Mouse (Mus musculus) spleen, adult 2 months (tissue): ENCODE measurements around the gene Foxn2. TPM values are rescaled to one million over a fixed set of nuclear protein-coding genes. Genes with fewer than 3 reads are reported as not detected.
A peak's percentile ranks its signal among the peaks of the same experiment; 100 is the strongest.
"Not testable (repeated sequence)": the region's sequence is repeated elsewhere in the genome, so short reads cannot be mapped to it uniquely, and the experiment has no call there.

Source experiments
- DNase-seq, 2 experiments: peaks; one replicate each; pipeline versions ENCODE4 v3.0.0 to v3.0.0-alpha.2; 2012 to 2021; ENCODE audit warnings: low spot score in 2 of 2, low read depth in 1 of 2
- H3K27ac ChIP-seq: fragments of 200-500 bp; 2 replicates; pipeline ENCODE4 v1.5.1; 2012; ENCODE audit warnings: low read length, inconsistent platforms; ENCODE audit not compliant: insufficient read depth
- H3K27me3 ChIP-seq: fragments of 200-500 bp; 2 replicates; pipeline ENCODE4 v1.6.1; 2012; ENCODE audit warnings: mild to moderate bottlenecking, moderate library complexity, low read length, inconsistent platforms; ENCODE audit not compliant: control insufficient read depth, insufficient read depth
- H3K36me3 ChIP-seq: fragments of 200-500 bp; 2 replicates; pipeline ENCODE4 v1.6.1; 2012; ENCODE audit warnings: mild to moderate bottlenecking, low read length, inconsistent platforms; ENCODE audit not compliant: control insufficient read depth, insufficient read depth
- H3K4me1 ChIP-seq: fragments of 200-500 bp; 2 replicates; pipeline ENCODE4 v1.6.1; 2011; ENCODE audit warnings: inconsistent platforms; ENCODE audit not compliant: control insufficient read depth, insufficient read depth, insufficient read length
- H3K4me3 ChIP-seq: fragments of 200-500 bp; 2 replicates; pipeline ENCODE4 v1.5.1; 2011; ENCODE audit warnings: mild to moderate bottlenecking, inconsistent platforms; ENCODE audit not compliant: insufficient read depth, insufficient read length; ENCODE audit errors: extremely low read depth
- CTCF ChIP-seq: fragments of 200-500 bp; IDR thresholded peaks from 2 replicates; pipeline ENCODE4 v1.5.1; 2011; ENCODE audit warnings: mild to moderate bottlenecking, inconsistent platforms; ENCODE audit not compliant: insufficient read depth, insufficient read length, insufficient replicate concordance; ENCODE audit errors: extremely low read depth
- POLR2A ChIP-seq: fragments of 200-500 bp; IDR thresholded peaks from 2 replicates; pipeline ENCODE4 v1.6.1; 2011; ENCODE audit warnings: low read depth, low read length, inconsistent platforms
- WGBS: fragments of 180-500 bp; shearing (Covaris S2); methylation state at CpG from one replicate; pipeline ENCODE4 v1.1.7; 2018; 5-methylcytosine and 5-hydroxymethylcytosine counted together
- polyA plus RNA-seq: library from polyadenylated mRNA; depleted of rRNA; stranded (reverse); fragments of >200 nt; gene quantifications from 2 replicates; pipeline ENCODE4 v1.2.3, GENCODE M21; 2012

Gene Foxn2
- polyA plus RNA-seq, 1 experiment: 5.3 TPM

DNA sequence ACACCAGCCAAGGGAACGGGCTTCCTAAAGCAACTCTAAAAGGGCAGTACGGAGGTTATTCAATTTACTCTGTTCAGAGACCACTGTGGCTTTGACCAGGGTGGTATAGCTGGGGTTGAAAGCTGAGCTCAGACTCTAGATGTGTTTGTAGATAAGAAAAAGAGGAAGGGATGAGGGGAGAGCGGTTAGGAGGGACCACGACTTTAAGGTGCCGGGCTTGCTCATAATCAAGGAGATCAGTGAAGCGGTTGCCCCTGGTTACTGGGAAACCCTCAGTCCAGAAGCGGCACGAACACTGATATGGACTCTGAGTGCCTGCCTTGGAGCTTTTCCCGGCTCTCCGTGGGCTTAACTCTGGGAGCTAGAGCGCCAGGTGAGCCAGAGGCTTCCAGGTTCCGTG is 9.0 kb upstream of the Foxn2 start:
- no peaks in the 10 kb centered on the region for H3K36me3 ChIP-seq
- DNase-seq: no peak
- WGBS: 23% methylated on average over 12 of the region's 12 CpGs
- TF ChIP-seq POLR2A (no peak), CTCF (no peak)
- H3K27ac ChIP-seq: no peak overlapping the region
- H3K4me1 ChIP-seq: no peaks in the 10 kb centered on the region
- H3K4me3 ChIP-seq: no peak overlapping the region
- H3K27me3 ChIP-seq: peaks cover 3% of the 10 kb centered on the region; the same call in 1 of the 2 replicates

DNA sequence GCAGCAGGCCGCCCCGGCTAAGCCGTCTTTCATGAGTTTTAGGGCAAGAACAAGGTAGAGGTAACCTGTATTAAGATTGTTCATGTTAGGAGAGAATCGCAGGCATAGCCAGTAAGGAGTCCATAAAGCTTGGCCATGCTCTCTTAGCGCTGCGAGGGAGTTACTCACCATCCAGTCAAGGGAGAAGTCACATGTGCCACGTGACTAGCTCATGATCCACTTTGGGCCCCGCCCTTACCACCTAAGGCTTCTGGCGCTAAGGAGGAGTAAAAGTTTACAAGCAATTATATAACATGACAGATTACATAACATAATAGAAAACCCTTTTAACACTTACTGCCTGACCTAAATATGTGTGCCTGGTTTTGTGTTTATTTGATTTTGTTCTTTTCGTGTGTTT is 8.5 kb upstream of the Foxn2 start:
- 67% methylated on average over 10 of the region's 10 CpGs for WGBS
- Histone ChIP-seq H3K27ac (no peak overlapping the region), H3K36me3 (no peaks in the 10 kb centered on the region), H3K27me3 (peaks cover 3% of the 10 kb centered on the region; the same call in 1 of the 2 replicates), H3K4me3 (no peak overlapping the region), H3K4me1 (no peaks in the 10 kb centered on the region)
- TF ChIP-seq POLR2A (no peak), CTCF (no peak)
- no peak for DNase-seq

DNA sequence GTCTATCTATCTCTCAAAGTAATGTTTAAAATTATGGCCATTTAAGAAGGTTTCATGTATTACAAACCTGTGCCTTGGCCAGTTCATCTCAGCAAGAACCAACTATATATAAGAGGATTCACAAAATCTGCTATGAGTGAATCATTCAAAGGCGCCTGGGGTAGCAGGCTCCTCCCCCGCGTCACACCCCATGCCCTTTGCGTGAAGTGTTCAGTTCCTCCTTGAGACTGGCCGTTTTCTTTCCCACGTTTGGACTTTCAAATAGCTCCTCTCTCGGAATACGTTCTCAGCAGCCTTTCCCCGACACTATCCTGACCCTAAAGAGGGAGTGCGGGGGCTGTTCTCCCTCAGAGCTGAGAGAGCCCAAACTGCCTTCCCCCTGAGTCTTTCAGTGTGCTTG is 5.2 kb upstream of the Foxn2 start:
- no peak overlapping the region for H3K4me3 ChIP-seq
- DNase-seq: no peak
- WGBS: 49% methylated on average over 10 of the region's 10 CpGs
- peak overlapping the region; percentile 44; the same call in 1 of the 2 replicates for H3K27ac ChIP-seq
- TF ChIP-seq CTCF (no peak), POLR2A (no peak)
- H3K27me3 ChIP-seq: peaks cover 3% of the 10 kb centered on the region; the same call in 1 of the 2 replicates
- no peaks in the 10 kb centered on the region for H3K4me1 ChIP-seq
- no peaks in the 10 kb centered on the region for H3K36me3 ChIP-seq

DNA sequence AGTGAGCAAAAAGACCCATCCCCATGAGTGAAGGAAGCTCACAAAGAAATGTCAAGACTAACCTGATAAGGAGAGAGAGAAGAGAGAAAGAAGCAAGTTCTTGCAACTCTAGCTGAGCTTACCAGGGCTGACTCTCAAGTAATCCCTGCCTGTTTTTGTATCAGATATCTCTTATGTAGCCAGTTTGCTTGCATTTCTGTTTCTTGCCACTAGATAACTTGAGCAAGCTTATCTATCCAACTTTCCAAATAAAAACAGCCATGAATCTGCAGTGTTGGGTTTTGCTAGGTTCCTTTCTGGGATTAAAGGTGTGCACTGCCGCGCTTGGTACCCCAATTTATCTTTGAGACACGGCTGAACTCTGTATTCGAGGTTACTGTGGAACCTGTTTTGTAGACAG is 4.2 kb upstream of the Foxn2 start:
- no peaks in the 10 kb centered on the region for H3K36me3 ChIP-seq
- no peak for TF ChIP-seq POLR2A
- no peak for TF ChIP-seq CTCF
- peaks cover 3% of the 10 kb centered on the region; the same call in 1 of the 2 replicates for H3K27me3 ChIP-seq
- H3K4me1 ChIP-seq: no peaks in the 10 kb centered on the region; the same call in 1 of the 2 replicates
- DNase-seq: no peak
- WGBS: 81% methylated on average over 4 of the region's 4 CpGs
- H3K27ac ChIP-seq: no peak overlapping the region
- no peak overlapping the region for H3K4me3 ChIP-seq

DNA sequence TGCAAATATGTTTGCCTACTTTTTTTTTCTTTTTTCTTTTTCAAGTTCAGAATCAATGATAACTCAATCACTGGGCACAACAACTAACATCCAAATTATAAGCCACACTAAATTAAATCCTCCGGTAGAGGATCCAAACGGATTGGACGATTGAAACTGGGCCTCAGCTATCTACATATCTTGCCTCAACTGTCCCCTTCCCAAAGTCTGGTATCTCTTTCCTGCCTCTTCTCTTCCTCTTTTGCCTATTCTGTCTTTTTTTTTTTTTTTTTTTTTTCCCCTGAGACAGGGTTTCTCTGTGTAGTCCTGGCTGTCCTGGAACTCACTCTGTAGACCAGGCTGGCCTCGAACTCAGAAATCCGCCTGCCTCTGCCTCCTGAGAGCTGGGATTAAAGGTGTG is 3.8 kb upstream of the Foxn2 start:
- H3K27me3 ChIP-seq, H3K4me1 ChIP-seq, H3K4me3 ChIP-seq, H3K27ac ChIP-seq, H3K36me3 ChIP-seq, DNase-seq: not testable (repeated sequence)
- 93% methylated on average over 5 of the region's 5 CpGs for WGBS

DNA sequence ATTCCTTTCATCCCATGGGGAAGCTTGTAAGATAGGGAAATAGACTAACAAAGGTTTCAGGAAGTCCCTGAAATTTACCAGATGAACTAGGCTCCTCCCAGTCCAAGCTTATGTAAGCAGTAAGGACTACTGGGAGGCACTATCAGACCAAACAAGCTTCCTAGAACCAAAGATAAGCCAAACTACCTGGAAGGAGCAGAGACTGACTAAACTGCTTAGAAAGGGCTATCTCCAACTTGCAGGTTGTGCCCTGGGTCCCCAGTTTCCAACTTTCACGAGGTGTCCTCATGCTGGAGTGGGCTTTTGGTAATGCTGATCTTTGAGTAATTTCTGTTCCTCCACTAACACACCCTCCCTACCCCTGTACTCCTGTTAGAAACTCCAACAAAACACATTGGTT is 3.1 kb upstream of the Foxn2 start:
- Histone ChIP-seq H3K4me3 (no peak overlapping the region), H3K4me1 (no peaks in the 10 kb centered on the region; the same call in 1 of the 2 replicates), H3K27ac (no peak overlapping the region), H3K27me3 (no peaks in the 10 kb centered on the region), H3K36me3 (no peaks in the 10 kb centered on the region)
- 69% methylated on average over 1 of the region's 1 CpGs for WGBS
- TF ChIP-seq POLR2A: no peak
- DNase-seq: no peak

DNA sequence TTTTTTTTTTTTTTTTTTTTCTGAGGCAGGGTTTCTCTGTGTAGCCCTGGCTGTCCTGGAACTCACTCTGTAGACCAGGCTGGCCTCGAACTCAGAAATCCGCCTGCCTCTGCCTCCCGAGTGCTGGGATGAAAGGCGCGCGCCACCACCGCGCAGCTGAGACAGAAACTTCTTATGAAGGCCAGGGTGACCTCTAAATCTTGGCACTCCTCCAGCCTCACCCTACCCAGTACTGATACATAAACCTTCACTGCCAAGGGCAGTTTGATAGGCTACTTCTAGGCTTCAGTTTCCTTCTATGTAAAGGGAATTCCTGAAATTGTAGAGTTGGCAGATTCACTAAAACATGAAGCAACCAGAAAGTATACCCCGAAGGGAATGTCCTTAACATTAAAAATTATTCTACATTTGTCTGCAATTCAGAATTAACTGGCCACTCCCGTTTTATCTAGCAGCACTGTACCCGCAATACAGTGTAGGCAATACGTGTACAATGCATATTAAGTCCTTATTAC is 918 bp upstream of the Foxn2 start:
- WGBS: 77% methylated on average over 12 of the region's 12 CpGs
- H3K36me3 ChIP-seq: no peaks in the 10 kb centered on the region
- H3K27ac ChIP-seq: no peak overlapping the region
- peaks cover 3% of the 10 kb centered on the region for H3K4me1 ChIP-seq
- TF ChIP-seq CTCF (no peak), POLR2A (no peak)
- no peak overlapping the region for H3K4me3 ChIP-seq
- DNase-seq: no peak
- no peaks in the 10 kb centered on the region for H3K27me3 ChIP-seq
